Mouse (Mus musculus): ENCODE measurements around the gene Lrrc75b. TPM values are rescaled to one million over a fixed set of nuclear protein-coding genes. Genes with fewer than 3 reads are reported as not detected.
"Not testable (repeated sequence)": the region's sequence is repeated elsewhere in the genome, so short reads cannot be mapped to it uniquely, and the experiment has no call there.

Lrrc75b gene
- total RNA-seq, 2 experiments from 2014 or later, result not detected

- no peak for ATAC-seq (replicated peaks; ENCODE audit: low FRiP score, poor library complexity, severe bottlenecking)
Measured at GRCm38 (mm10) chr10:75568851-75569250, 8.7 kb upstream of the Lrrc75b start.

DNA sequence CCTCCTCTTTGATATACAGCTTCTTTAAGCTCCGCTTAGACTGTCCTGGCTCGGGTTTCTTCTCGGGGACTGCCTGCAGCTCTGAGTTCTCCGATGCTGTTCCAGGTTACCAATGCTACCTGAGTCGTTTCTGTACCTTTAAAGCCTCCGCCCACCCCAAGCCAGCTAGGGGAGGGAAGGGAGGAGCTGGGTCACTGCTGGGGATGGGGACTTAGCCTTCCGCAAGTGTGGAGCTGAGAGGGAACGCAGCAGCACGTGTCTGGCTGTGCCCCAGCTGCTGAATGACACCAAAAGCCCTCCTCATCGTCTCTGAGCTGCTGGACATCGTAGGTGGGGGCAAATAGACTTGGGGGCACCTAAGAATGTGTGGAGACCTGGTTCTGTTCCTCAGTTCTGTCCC, 8.3 kb upstream of the Lrrc75b start:
- ATAC-seq (replicated peaks; ENCODE audit: low FRiP score, poor library complexity, severe bottlenecking), result no peak

GRCm38 (mm10) chr10:75568029-75568428, 7.9 kb upstream of the Lrrc75b start:
- ATAC-seq (replicated peaks; ENCODE audit: low FRiP score, poor library complexity, severe bottlenecking), result no peak

GRCm38 (mm10) chr10:75566765-75567164, 6.6 kb upstream of the Lrrc75b start:
- ATAC-seq (replicated peaks; ENCODE audit: low FRiP score, poor library complexity, severe bottlenecking), result not testable (repeated sequence)

GRCm38 (mm10) chr10:75566321-75566720, 6.2 kb upstream of the Lrrc75b start:
- no peak for ATAC-seq (replicated peaks; ENCODE audit: low FRiP score, poor library complexity, severe bottlenecking)

GRCm38 (mm10) chr10:75565906-75566305, 5.8 kb upstream of the Lrrc75b start:
- ATAC-seq (replicated peaks; ENCODE audit: low FRiP score, poor library complexity, severe bottlenecking), result no peak

DNA sequence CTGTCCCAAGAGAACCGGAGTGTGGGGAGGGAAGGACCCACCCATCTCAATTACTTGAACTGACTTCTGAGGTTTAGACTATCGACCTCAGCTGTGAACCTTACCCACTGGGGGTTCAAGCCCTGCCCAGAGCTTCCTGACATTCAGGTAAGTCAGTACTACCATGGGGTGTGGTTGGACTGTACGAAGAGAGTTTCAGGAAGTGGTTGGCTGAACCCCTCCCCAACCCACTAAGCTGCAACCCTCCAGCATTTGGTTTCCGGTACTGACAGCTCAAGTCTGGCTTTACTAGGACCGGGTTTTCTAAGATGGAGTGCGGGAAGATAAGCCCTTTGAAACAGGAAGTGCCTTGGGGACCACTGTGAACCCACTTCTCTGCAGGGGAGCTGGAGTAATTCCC, 5.3 kb upstream of the Lrrc75b start:
- ATAC-seq (replicated peaks; ENCODE audit: low FRiP score, poor library complexity, severe bottlenecking), result no peak

GRCm38 (mm10) chr10:75564687-75565265, 4.6 kb upstream of the Lrrc75b start:
- ATAC-seq (replicated peaks; ENCODE audit: low FRiP score, poor library complexity, severe bottlenecking), result no peak

DNA sequence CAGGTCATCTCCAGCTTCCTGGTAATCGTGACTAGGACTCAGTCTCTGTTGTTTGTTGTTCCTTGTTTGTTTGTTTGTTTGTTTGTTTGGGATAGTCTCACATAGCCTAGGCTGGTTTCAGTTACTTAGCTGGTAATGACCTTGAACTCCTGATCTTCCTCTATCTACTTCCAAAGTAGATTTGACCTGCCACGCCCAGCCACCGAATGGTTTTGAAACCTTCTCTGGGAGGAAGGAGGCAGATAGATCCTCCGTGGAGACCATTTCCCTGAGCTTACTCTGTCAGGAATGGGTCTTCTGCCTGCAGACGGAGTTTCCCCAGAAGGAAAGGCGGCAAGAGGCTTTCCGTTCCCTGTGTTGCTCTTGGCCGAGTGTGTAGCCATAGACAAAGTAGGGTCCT, 2.5 kb upstream of the Lrrc75b start:
- no peak for ATAC-seq (replicated peaks; ENCODE audit: low FRiP score, poor library complexity, severe bottlenecking)

- no peak for ATAC-seq (replicated peaks; ENCODE audit: low FRiP score, poor library complexity, severe bottlenecking)
Measured at GRCm38 (mm10) chr10:75561071-75561654, 1.0 kb upstream of the Lrrc75b start, which contains the start of gene Ggt1. TSS of gene Ggt1 (plus strand) at chr10:75561604.

- ATAC-seq (replicated peaks; ENCODE audit: low FRiP score, poor library complexity, severe bottlenecking), result no peak
Measured at GRCm38 (mm10) chr10:75560549-75560899, 394 bp upstream of the Lrrc75b start.

- no peak for ATAC-seq (replicated peaks; ENCODE audit: low FRiP score, poor library complexity, severe bottlenecking)
Measured at GRCm38 (mm10) chr10:75559041-75559675, 972 bp downstream of the Lrrc75b start.

DNA sequence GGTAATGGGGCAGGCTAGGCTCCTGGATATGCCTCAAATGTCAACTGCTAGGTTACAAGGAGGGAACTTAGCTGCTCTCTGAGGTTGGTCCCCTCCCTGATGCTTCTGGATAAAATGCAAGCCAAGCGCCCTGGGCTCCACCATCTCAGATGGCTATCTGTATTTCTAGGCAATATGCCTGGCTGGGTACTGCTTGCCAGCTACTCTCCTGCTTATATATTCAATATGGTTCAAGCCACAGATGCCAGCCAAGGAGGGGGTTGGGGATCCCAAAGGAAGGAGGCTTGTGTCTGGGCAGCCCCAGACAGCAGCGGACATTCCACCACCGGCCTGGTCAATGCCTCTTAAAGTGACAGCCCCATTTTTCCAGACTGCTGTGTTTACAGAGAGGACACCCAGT, 1.6 kb downstream of the Lrrc75b start:
- no peak for ATAC-seq (replicated peaks; ENCODE audit: low FRiP score, poor library complexity, severe bottlenecking)

DNA sequence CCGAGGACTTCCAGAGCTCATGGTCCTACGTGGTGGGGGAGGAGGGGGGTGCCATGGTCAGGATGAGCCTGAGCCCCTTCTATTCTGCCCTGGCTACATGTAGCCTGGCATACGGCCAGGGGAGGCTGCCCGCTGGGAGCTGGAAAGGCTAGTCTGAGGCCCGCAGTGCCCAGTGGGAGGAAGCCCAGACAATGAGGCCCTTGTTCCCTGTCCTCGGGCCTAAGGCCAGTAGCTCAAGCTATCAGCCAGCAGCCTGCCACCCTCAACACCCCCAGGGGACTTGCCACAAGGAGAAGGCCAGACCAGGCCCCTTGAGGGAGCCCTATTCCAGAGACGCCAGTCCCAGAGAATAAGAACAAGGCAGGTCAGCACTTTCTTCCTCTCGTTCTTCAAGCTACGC, 4.1 kb downstream of the Lrrc75b start:
- ATAC-seq (replicated peaks; ENCODE audit: low FRiP score, poor library complexity, severe bottlenecking), result no peak

GRCm38 (mm10) chr10:75555557-75555956, 4.6 kb downstream of the Lrrc75b start:
- ATAC-seq (replicated peaks; ENCODE audit: low FRiP score, poor library complexity, severe bottlenecking), result no peak

DNA sequence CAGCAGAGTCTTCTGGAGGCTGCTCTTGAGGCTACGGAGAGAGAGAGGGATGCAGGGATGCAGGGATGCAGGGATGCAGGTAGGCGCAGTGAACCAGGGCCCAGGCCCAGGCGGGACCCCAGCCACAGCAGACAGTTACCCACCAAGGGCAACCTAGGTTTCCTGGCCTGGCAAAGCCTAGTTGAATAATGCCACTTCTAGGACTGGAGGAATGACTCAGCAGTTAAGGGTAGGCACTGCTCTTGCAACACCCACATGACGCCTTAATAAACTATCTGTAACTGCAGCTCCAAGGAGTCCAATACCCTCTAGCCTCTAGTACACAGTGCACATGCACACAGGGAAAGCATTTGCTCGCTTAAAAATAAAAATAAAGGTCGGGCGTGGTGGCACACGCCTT, 6.0 kb downstream of the Lrrc75b start:
- ATAC-seq (replicated peaks; ENCODE audit: low FRiP score, poor library complexity, severe bottlenecking), result peak; percentile 51; the same call in 1 of the 2 replicates

DNA sequence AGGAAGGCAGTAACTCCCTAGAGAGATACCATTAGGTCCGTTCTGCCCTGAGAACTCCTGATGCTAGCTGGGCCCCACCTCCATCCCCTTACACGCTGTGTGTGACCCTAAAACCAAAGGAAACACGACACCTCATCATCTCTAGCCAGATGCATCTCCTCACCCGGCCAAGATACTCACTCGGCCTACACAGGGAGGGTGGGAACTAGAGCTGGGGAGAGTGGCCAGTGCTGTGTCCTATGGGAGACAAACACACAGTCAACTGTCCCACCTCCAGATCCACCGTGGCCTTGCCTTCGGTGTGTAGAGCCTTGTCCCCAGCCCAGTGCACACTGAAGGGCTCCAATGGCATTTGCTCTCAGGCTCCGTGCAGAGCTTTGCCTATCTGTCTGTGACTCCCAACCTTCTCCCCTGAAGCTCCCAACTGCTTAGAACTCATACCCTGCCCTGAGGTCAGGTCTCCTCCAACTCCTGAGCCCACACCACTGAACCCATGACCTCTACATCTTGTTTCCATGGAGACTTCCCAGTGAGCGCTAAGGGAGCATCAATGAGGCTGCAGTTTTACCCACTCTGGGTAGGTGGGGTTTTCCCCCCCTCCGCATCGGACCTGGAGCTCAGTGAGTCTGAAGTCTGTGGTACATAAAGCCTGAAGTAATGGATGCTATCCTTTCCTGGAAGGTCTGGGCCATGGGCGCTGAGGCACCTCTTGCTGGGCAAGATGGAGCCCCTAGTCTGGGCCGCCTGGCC, 7.3 kb downstream of the Lrrc75b start:
- ATAC-seq (replicated peaks; ENCODE audit: low FRiP score, poor library complexity, severe bottlenecking), result no peak

- no peak for ATAC-seq (replicated peaks; ENCODE audit: low FRiP score, poor library complexity, severe bottlenecking)
Measured at GRCm38 (mm10) chr10:75552106-75552505, 8.0 kb downstream of the Lrrc75b start.

GRCm38 (mm10) chr10:75551175-75551574, 9.0 kb downstream of the Lrrc75b start:
- no peak for ATAC-seq (replicated peaks; ENCODE audit: low FRiP score, poor library complexity, severe bottlenecking)

- ATAC-seq (replicated peaks; ENCODE audit: low FRiP score, poor library complexity, severe bottlenecking), result no peak
Measured at GRCm38 (mm10) chr10:75549886-75550285, 10.2 kb downstream of the Lrrc75b start.

GRCm38 (mm10) chr10:75548486-75548885, 11.6 kb downstream of the Lrrc75b start:
- ATAC-seq (replicated peaks; ENCODE audit: low FRiP score, poor library complexity, severe bottlenecking), result no peak
